Mouse (Mus musculus) thymus, adult 2 months (tissue): ENCODE results near the gene Mettl16. TPM values are rescaled to one million over a fixed set of nuclear protein-coding genes. Genes with fewer than 3 reads are reported as not detected.

Source experiments
- DNase-seq: peaks from one replicate; pipeline ENCODE4 v3.0.0; 2021
- H3K27ac ChIP-seq: fragments of 200-500 bp; 2 replicates; pipeline ENCODE4 v1.5.1; 2012; ENCODE audit warnings: low read length, control low read depth; ENCODE audit not compliant: control insufficient read depth, insufficient read depth
- H3K27me3 ChIP-seq: fragments of 200-500 bp; 2 replicates; pipeline ENCODE4 v1.6.1; 2012; ENCODE audit warnings: mild to moderate bottlenecking, low read length, moderate library complexity, mixed read lengths; ENCODE audit not compliant: control insufficient read depth, insufficient read depth
- H3K36me3 ChIP-seq: fragments of 200-500 bp; 2 replicates; pipeline ENCODE4 v1.6.1; 2012; ENCODE audit warnings: mild to moderate bottlenecking, low read length, moderate library complexity; ENCODE audit not compliant: control insufficient read depth, insufficient read depth
- H3K4me1 ChIP-seq: fragments of 200-500 bp; replicated peaks from 2 replicates; pipeline ENCODE4 v1.6.1; 2012; ENCODE audit warnings: low read length; ENCODE audit not compliant: control insufficient read depth, insufficient read depth
- H3K4me3 ChIP-seq: fragments of 200-500 bp; 2 replicates; pipeline ENCODE4 v1.5.1; 2012; ENCODE audit warnings: mild to moderate bottlenecking, low read length, control low read depth, moderate library complexity; ENCODE audit not compliant: control insufficient read depth, insufficient read depth
- CTCF ChIP-seq: fragments of 200-500 bp; IDR thresholded peaks from 2 replicates; pipeline ENCODE4 v1.5.1; 2012; ENCODE audit warnings: mild to moderate bottlenecking, control low read depth, low read length, moderate library complexity, borderline replicate concordance; ENCODE audit not compliant: control insufficient read depth, poor library complexity, insufficient read depth; ENCODE audit errors: extremely low read depth
- POLR2A ChIP-seq: fragments of 200-500 bp; IDR thresholded peaks from 2 replicates; pipeline ENCODE4 v1.6.1; 2012; ENCODE audit warnings: mild to moderate bottlenecking, low read length, control low read depth, moderate library complexity; ENCODE audit not compliant: control insufficient read depth, poor library complexity, insufficient read depth; ENCODE audit errors: extremely low read depth
- WGBS: fragments of 180-500 bp; shearing (Covaris S2); methylation state at CpG from one replicate; pipeline ENCODE4 v1.1.7; 2018; 5-methylcytosine and 5-hydroxymethylcytosine counted together
- polyA plus RNA-seq: library from polyadenylated mRNA; depleted of rRNA; stranded (reverse); fragments of >200 nt; gene quantifications from 2 replicates; pipeline ENCODE4 v1.2.3, GENCODE M21; 2012

Mettl16 gene
- polyA plus RNA-seq, 1 experiment = 5.3 TPM

DNA sequence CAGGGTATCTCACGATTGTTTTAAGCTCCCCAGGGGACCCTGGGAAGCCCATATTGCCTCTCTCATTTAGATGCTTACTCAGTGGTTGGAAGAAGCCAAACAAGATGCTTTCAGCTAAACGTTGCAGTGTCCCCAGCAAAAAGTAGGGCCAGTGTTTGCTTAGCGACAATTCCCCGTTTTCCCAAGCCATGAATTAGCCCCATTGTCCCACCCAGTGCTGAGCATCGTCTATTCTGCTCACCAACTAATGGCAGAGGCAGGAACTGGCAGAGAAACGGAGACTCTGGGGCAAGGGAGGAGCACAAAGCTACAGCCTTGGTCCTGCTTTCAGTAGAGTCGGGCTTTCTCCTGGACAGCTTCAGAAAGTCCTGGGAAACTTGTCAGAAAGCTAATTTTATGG is 35.7 kb upstream of the Mettl16 start:
- WGBS = 71% methylated on average over 7 of the region's 7 CpGs
- H3K27me3 ChIP-seq = no peaks in the 10 kb centered on the region
- H3K4me3 ChIP-seq = no peak overlapping the region
- no peaks in the 10 kb centered on the region for H3K36me3 ChIP-seq
- H3K4me1 ChIP-seq = no peaks in the 10 kb centered on the region
- DNase-seq = no peak
- no peak overlapping the region for H3K27ac ChIP-seq
- no peak for TF ChIP-seq CTCF
- no peak for TF ChIP-seq POLR2A

DNA sequence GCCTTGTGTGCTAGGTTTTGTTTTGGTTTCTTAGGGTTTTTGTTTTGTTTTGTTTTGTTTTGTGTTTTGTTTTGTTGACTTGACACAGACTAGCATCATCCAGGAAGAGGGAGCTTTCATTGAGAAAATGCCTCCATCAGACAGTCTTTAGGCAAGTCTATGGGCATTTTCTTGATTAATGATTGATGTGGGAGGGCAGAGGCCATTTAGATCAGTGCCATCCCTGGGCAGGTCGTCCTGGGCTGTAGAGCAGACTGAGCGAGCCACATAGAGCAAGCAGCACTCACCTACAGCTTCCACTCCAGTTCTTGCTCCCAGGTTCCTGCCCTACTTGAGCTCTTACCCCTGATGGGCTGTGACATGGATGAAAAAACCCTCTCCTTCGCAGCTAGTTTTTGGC is 32.8 kb upstream of the Mettl16 start:
- no peaks in the 10 kb centered on the region for H3K27me3 ChIP-seq
- no peak for TF ChIP-seq CTCF
- no peak for TF ChIP-seq POLR2A
- no peak for DNase-seq
- H3K4me1 ChIP-seq = no peaks in the 10 kb centered on the region
- H3K4me3 ChIP-seq = no peak overlapping the region
- H3K27ac ChIP-seq = no peak overlapping the region
- WGBS = 91% methylated on average over 3 of the region's 3 CpGs
- H3K36me3 ChIP-seq = no peaks in the 10 kb centered on the region

DNA sequence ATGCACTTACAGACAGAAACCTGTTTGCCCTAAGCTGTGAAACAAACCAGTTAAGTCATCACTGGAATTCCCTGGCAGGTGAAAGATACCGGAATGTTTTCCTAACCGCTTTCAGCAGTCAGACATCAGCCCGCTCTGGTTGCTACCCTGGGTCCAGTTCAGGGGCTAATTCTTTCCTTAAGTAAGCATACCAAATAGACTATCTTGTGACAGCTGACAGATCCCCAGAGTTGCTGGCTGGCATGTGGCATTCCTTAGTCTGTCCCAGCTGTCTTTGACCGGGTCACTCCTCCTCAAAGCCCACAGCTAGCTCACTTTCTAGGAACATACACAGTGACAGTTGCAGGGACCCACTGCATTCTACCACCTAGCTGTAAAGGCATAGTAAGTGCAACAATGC is 22.6 kb upstream of the Mettl16 start:
- Histone ChIP-seq H3K27me3 (no peaks in the 10 kb centered on the region), H3K27ac (no peak overlapping the region), H3K4me1 (no peaks in the 10 kb centered on the region), H3K4me3 (no peak overlapping the region), H3K36me3 (no peaks in the 10 kb centered on the region)
- DNase-seq = no peak
- WGBS = 97% methylated on average over 4 of the region's 4 CpGs
- TF ChIP-seq CTCF = no peak
- TF ChIP-seq POLR2A = no peak

GRCm38 (mm10) chr11:74749241-74749640 is 21.4 kb upstream of the Mettl16 start:
- no peak for DNase-seq
- H3K36me3 ChIP-seq = no peaks in the 10 kb centered on the region
- H3K4me3 ChIP-seq = no peak overlapping the region
- no peak overlapping the region for H3K27ac ChIP-seq
- no peak for TF ChIP-seq CTCF
- TF ChIP-seq POLR2A = no peak
- H3K27me3 ChIP-seq = no peaks in the 10 kb centered on the region
- H3K4me1 ChIP-seq = no peaks in the 10 kb centered on the region
- WGBS = 97% methylated on average over 13 of the region's 13 CpGs

DNA sequence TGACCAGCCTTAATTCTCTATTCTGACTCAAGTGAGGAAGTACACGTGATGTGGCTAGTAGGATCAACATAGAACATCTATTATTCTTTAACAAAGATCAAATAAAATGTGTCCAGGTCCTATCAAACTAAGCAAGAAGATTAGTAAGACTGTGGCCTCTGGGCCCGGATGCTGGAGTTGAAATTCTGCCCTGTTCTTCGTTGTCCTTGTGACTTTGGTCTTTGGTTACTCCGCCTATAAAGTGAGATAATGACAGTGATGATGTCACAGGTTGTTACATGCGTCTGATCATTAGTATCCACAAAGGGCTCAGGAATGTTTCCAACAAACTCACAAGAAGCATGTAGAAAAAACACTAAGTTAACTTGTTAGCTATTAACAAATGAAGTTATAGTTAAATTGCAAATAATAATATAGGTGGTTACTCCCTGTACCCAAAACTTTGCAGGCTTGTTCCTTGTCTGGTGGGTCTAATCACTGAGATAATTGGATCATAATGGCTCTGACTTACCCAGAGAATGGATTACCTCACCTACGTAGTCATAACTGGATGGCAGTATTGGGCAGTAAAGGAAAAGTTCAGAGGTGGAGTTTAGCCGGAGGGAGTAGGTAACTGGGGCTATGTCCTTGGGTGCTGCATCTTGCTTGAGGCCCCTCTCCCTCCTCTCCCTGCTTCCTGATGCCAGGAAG is 19.8 kb upstream of the Mettl16 start:
- no peak for TF ChIP-seq CTCF
- TF ChIP-seq POLR2A = no peak
- H3K4me3 ChIP-seq = no peak overlapping the region
- H3K27me3 ChIP-seq = no peaks in the 10 kb centered on the region
- WGBS = 95% methylated on average over 7 of the region's 7 CpGs
- H3K4me1 ChIP-seq = no peaks in the 10 kb centered on the region
- H3K36me3 ChIP-seq = no peaks in the 10 kb centered on the region
- no peak overlapping the region for H3K27ac ChIP-seq
- DNase-seq = no peak

DNA sequence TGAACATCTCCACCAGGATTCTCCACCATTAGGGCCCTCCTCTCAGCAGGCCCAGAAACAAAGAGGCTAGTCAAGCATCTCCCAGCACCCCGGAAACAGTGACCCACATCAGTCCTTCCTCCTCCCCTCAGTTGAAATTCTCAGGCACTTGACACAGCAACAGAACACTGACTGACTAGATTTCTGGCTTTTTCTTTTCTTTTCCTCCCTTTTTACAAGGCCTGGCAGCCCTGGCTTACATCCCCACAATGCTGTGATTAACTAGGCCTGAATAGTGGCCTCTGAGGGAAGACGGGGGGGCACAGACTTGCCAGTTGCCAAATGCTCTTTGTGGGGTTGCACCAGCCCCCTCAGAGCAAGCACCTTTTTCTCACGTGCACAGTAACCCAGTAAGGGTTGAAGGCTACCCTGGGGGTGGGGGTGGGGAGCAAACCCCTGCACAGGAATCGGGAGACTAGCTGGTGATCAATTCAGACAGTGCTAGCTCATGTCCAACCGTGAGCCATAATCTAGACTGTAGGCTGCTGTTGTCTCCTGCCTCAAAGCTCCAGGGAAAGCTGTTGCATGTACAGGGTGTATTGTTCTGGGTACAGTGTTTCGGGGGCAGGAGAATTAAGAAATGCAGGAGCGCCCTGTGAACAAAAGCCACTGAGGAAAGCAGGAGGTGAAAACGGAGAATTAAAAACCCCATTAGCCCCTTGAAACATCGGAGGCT is 19.1 kb upstream of the Mettl16 start:
- Histone ChIP-seq H3K27me3 (no peaks in the 10 kb centered on the region), H3K36me3 (no peaks in the 10 kb centered on the region), H3K27ac (no peak overlapping the region), H3K4me1 (no peaks in the 10 kb centered on the region), H3K4me3 (no peak overlapping the region)
- TF ChIP-seq CTCF (no peak), POLR2A (no peak)
- DNase-seq = no peak
- WGBS = 95% methylated on average over 9 of the region's 9 CpGs

GRCm38 (mm10) chr11:74756631-74757030 is 14.0 kb upstream of the Mettl16 start:
- H3K36me3 ChIP-seq = no peaks in the 10 kb centered on the region
- H3K4me3 ChIP-seq = no peak overlapping the region
- WGBS = 91% methylated on average over 2 of the region's 2 CpGs
- H3K4me1 ChIP-seq = no peaks in the 10 kb centered on the region
- H3K27me3 ChIP-seq = no peaks in the 10 kb centered on the region
- no peak for DNase-seq
- H3K27ac ChIP-seq = no peak overlapping the region
- TF ChIP-seq POLR2A = no peak
- no peak for TF ChIP-seq CTCF
